Mouse (Mus musculus): Measurements from ENCODE around the gene Cd207. TPM values are rescaled to one million over a fixed set of nuclear protein-coding genes. Genes with fewer than 3 reads are reported as not detected.

The Cd207 gene
- polyA plus RNA-seq (2012; rRNA removed) = 0.06 TPM in 1 of 2 replicates, not detected in the other

- no peak for DNase-seq (ENCODE audit: extremely low spot score in 1 of 2, low spot score in 1 of 2)
These were observed at the start of gene Cd207 for GRCm38 (mm10) chr6:83677757-83678156. TSS of gene Cd207 (minus strand) at chr6:83677857.

- no peak for DNase-seq (ENCODE audit: extremely low spot score in 1 of 2, low spot score in 1 of 2)
These were observed 49.5 kb upstream of the Cd207 start for GRCm38 (mm10) chr6:83727178-83727577.

GRCm38 (mm10) chr6:83722526-83722925 is 44.9 kb upstream of the Cd207 start:
- DNase-seq (ENCODE audit: extremely low spot score in 1 of 2, low spot score in 1 of 2) = no peak

GRCm38 (mm10) chr6:83717026-83717425 is 39.4 kb upstream of the Cd207 start:
- no peak for DNase-seq (ENCODE audit: extremely low spot score in 1 of 2, low spot score in 1 of 2)

GRCm38 (mm10) chr6:83715461-83716196 is 38.0 kb upstream of the Cd207 start:
- DNase-seq (ENCODE audit: extremely low spot score in 1 of 2, low spot score in 1 of 2) = no peak

GRCm38 (mm10) chr6:83714221-83715123 is 36.8 kb upstream of the Cd207 start:
- DNase-seq (ENCODE audit: extremely low spot score in 1 of 2, low spot score in 1 of 2) = no peak

GRCm38 (mm10) chr6:83713271-83714136 is 35.8 kb upstream of the Cd207 start:
- no peak for DNase-seq (ENCODE audit: extremely low spot score in 1 of 2, low spot score in 1 of 2)

- DNase-seq (ENCODE audit: extremely low spot score in 1 of 2, low spot score in 1 of 2) = no peak
These were observed 34.2 kb upstream of the Cd207 start for GRCm38 (mm10) chr6:83711725-83712475.

GRCm38 (mm10) chr6:83711067-83711675 is 33.5 kb upstream of the Cd207 start, which contains the start of gene Vax2:
TSS of gene Vax2 (plus strand) at chr6:83711264.
- no peak for DNase-seq (ENCODE audit: extremely low spot score in 1 of 2, low spot score in 1 of 2)

GRCm38 (mm10) chr6:83710361-83711066 is 32.9 kb upstream of the Cd207 start:
- DNase-seq (ENCODE audit: extremely low spot score in 1 of 2, low spot score in 1 of 2) = no peak

- no peak for DNase-seq (ENCODE audit: extremely low spot score in 1 of 2, low spot score in 1 of 2)
These were observed 30.3 kb upstream of the Cd207 start for GRCm38 (mm10) chr6:83707738-83708510.

- DNase-seq (ENCODE audit: extremely low spot score in 1 of 2, low spot score in 1 of 2) = no peak
These were observed 27.0 kb upstream of the Cd207 start for GRCm38 (mm10) chr6:83704701-83705100.

- DNase-seq (ENCODE audit: extremely low spot score in 1 of 2, low spot score in 1 of 2) = no peak
These were observed 26.6 kb upstream of the Cd207 start for GRCm38 (mm10) chr6:83704294-83704693.

GRCm38 (mm10) chr6:83703722-83704078 is 26.0 kb upstream of the Cd207 start:
- DNase-seq (ENCODE audit: extremely low spot score in 1 of 2, low spot score in 1 of 2) = no peak

- DNase-seq (ENCODE audit: extremely low spot score in 1 of 2, low spot score in 1 of 2) = no peak
These were observed 25.5 kb upstream of the Cd207 start for GRCm38 (mm10) chr6:83703000-83703721.

- no peak for DNase-seq (ENCODE audit: extremely low spot score in 1 of 2, low spot score in 1 of 2)
These were observed 24.7 kb upstream of the Cd207 start for GRCm38 (mm10) chr6:83702146-83702999.

GRCm38 (mm10) chr6:83701001-83701400 is 23.3 kb upstream of the Cd207 start:
- DNase-seq (ENCODE audit: extremely low spot score in 1 of 2, low spot score in 1 of 2) = no peak

Measured in frontal cortex, adult 2 months (tissue).